Mouse (Mus musculus) liver (tissue): ENCODE measurements at regions not wholly inside any gene's neighbourhood (a gene's known extent, or its start where the extent isn't known, plus 50 kb on each side); places are given as distances from the start of the nearest gene placed in this dataset.

ENCODE experiments used
- DNase-seq: peaks from one replicate; pipeline ENCODE4 v3.0.0-alpha.2; 2020; ENCODE audit warnings: mixed read lengths

GRCm38 (mm10) chr7:95834236-95834919, 336.7 kb upstream of the Tenm4 start:
- DNase-seq: no peak

GRCm38 (mm10) chr7:95840476-95840875, 330.6 kb upstream of the Tenm4 start:
- DNase-seq: no peak

- no peak for DNase-seq
Measured at GRCm38 (mm10) chr7:95849874-95850273, 321.2 kb upstream of the Tenm4 start.

- no peak for DNase-seq
Measured at GRCm38 (mm10) chr7:95852630-95853029, 318.4 kb upstream of the Tenm4 start.

GRCm38 (mm10) chr7:95853225-95853812, 317.7 kb upstream of the Tenm4 start:
- DNase-seq: no peak

GRCm38 (mm10) chr7:95858247-95858646, 312.8 kb upstream of the Tenm4 start:
- DNase-seq: no peak

- DNase-seq: no peak
Measured at GRCm38 (mm10) chr7:95864233-95864632, 306.8 kb upstream of the Tenm4 start.

- no peak for DNase-seq
Measured at GRCm38 (mm10) chr7:95865270-95865669, 305.8 kb upstream of the Tenm4 start.

- no peak for DNase-seq
Measured at GRCm38 (mm10) chr7:95868753-95869152, 302.3 kb upstream of the Tenm4 start.

- DNase-seq: no peak
Measured at GRCm38 (mm10) chr7:95880576-95881267, 290.3 kb upstream of the Tenm4 start.

- DNase-seq: no peak
Measured at GRCm38 (mm10) chr7:95901524-95901923, 269.5 kb upstream of the Tenm4 start.

GRCm38 (mm10) chr7:95914406-95915080, 256.5 kb upstream of the Tenm4 start:
- DNase-seq: no peak

GRCm38 (mm10) chr7:95919932-95920331, 251.1 kb upstream of the Tenm4 start:
- DNase-seq: no peak

GRCm38 (mm10) chr7:95924805-95925204, 246.2 kb upstream of the Tenm4 start:
- DNase-seq: no peak

- DNase-seq: no peak
Measured at GRCm38 (mm10) chr7:95926119-95927039, 244.7 kb upstream of the Tenm4 start.

- no peak for DNase-seq
Measured at GRCm38 (mm10) chr7:95936599-95936998, 234.4 kb upstream of the Tenm4 start.

GRCm38 (mm10) chr7:95943420-95943819, 227.6 kb upstream of the Tenm4 start:
- no peak for DNase-seq

- DNase-seq: no peak
Measured at GRCm38 (mm10) chr7:95952395-95952794, 218.7 kb upstream of the Tenm4 start.

GRCm38 (mm10) chr7:95954511-95954910, 216.5 kb upstream of the Tenm4 start:
- DNase-seq: no peak

GRCm38 (mm10) chr7:95955119-95955518, 215.9 kb upstream of the Tenm4 start:
- no peak for DNase-seq

GRCm38 (mm10) chr7:95959068-95959467, 212.0 kb upstream of the Tenm4 start:
- no peak for DNase-seq

GRCm38 (mm10) chr7:95971863-95972262, 199.2 kb upstream of the Tenm4 start:
- no peak for DNase-seq
